Mouse (Mus musculus) left cerebral cortex, adult 11 months (tissue): Measurements from ENCODE around the gene Nepn.
A peak's percentile ranks its signal among the peaks of the same experiment; 100 is the strongest.
"Not testable (repeated sequence)": the region's sequence is repeated elsewhere in the genome, so short reads cannot be mapped to it uniquely, and the experiment has no call there.

Experiments
- DNase-seq: peaks from one replicate; pipeline ENCODE4 v3.0.0; 2022; ENCODE audit warnings: low spot score

The Nepn gene

GRCm38 (mm10) chr10:52388922-52389430 lies at the start of gene Nepn:
Gene Nepn, plus strand, starts transcription at chr10:52388972.
- DNase-seq: no peak

- DNase-seq: not testable (repeated sequence)
These were observed 45.4 kb upstream of the Nepn start for GRCm38 (mm10) chr10:52343324-52343723.

- DNase-seq: no peak
These were observed 35.6 kb upstream of the Nepn start for GRCm38 (mm10) chr10:52353184-52353583.

GRCm38 (mm10) chr10:52358467-52358866 lies 30.3 kb upstream of the Nepn start, which contains the start of gene Gm26741:
Gene Gm26741, plus strand, starts transcription at chr10:52358767.
- DNase-seq: no peak

- DNase-seq: no peak
These were observed 28.5 kb upstream of the Nepn start for GRCm38 (mm10) chr10:52360241-52360735.

GRCm38 (mm10) chr10:52360862-52361609 lies 27.7 kb upstream of the Nepn start:
- DNase-seq: no peak

GRCm38 (mm10) chr10:52368376-52368775 lies 20.4 kb upstream of the Nepn start:
- DNase-seq: no peak

- DNase-seq: no peak
These were observed 14.9 kb upstream of the Nepn start for GRCm38 (mm10) chr10:52373834-52374233.

- DNase-seq: no peak
These were observed 14.1 kb upstream of the Nepn start for GRCm38 (mm10) chr10:52374651-52375050.

- DNase-seq: no peak
These were observed 12.3 kb upstream of the Nepn start for GRCm38 (mm10) chr10:52376422-52376821.

- no peak for DNase-seq
These were observed 11.0 kb upstream of the Nepn start for GRCm38 (mm10) chr10:52377813-52378212.

- no peak for DNase-seq
These were observed 7.4 kb upstream of the Nepn start for GRCm38 (mm10) chr10:52381321-52381801.

- peak; percentile 97 for DNase-seq
These were observed 6.8 kb upstream of the Nepn start, which contains the start of gene Gopc for GRCm38 (mm10) chr10:52381845-52382591. Gene Gopc, minus strand, starts transcription at chr10:52382124.

- DNase-seq: no peak
These were observed 5.8 kb upstream of the Nepn start for GRCm38 (mm10) chr10:52383022-52383421.

GRCm38 (mm10) chr10:52383522-52383921 lies 5.2 kb upstream of the Nepn start:
- DNase-seq: no peak

- DNase-seq: peak; percentile 44
These were observed 3.8 kb upstream of the Nepn start for GRCm38 (mm10) chr10:52384823-52385610.

GRCm38 (mm10) chr10:52387192-52387591 lies 1.6 kb upstream of the Nepn start:
- DNase-seq: no peak

- DNase-seq: no peak
These were observed 666 bp downstream of the Nepn start for GRCm38 (mm10) chr10:52389438-52389837.

- no peak for DNase-seq
These were observed 2.4 kb downstream of the Nepn start for GRCm38 (mm10) chr10:52391208-52391607.

- no peak for DNase-seq
These were observed 7.9 kb downstream of the Nepn start for GRCm38 (mm10) chr10:52396647-52397046.

- DNase-seq: no peak
These were observed 9.9 kb downstream of the Nepn start for GRCm38 (mm10) chr10:52398715-52399114.

- no peak for DNase-seq
These were observed 10.9 kb downstream of the Nepn start for GRCm38 (mm10) chr10:52399722-52400121.
